Mouse (Mus musculus) mouse embryonic stem cell (cell line): ENCODE measurements around the gene Tnfrsf17.
"Not testable (repeated sequence)": the region's sequence is repeated elsewhere in the genome, so short reads cannot be mapped to it uniquely, and the experiment has no call there.

ENCODE experiments used
- in situ Hi-C, 2 experiments: fragments of 300-500 bp; cut with MboI; formaldehyde crosslinking; loops; 1 replicate in 1 of 2; 3 replicates in 1 of 2; pipeline ENCODE4 v1.14.3; 2019 to 2020; ENCODE audit warnings: low sequenced_read_pairs in 2 of 2, low pct_unique_long_range_greater_than_20kb in 1 of 2, mixed read lengths in 1 of 2; ENCODE audit not compliant: unreplicated experiment in 1 of 2

Gene Tnfrsf17

DNA sequence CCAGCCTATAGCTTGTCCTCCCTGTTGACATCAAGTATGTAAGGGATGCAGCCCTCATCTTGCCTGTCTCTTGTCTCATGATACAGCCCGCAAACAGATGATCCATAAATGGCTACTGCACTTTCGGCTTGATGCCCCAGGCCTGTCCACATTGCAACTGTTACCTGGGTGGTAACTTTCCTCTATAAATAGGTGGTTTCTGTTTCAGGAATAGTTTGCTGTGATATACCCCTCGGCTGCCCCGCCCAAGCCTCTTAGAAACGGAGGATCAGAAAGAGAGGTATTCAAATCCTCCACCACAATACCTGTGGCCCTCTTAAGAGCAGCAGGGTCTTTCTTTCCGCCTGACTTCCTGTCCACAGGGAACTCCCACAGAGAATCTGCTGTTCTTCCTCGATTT is at the start of gene Tnfrsf17:
Gene Tnfrsf17 (plus strand): TSS at position 301 of the 400 bp plus-strand sequence.
- in situ Hi-C loops = no loop called here

- in situ Hi-C loops = no loop called here
Observed at GRCm38 (mm10) chr16:11266556-11266955, 47.1 kb upstream of the Tnfrsf17 start.

GRCm38 (mm10) chr16:11269808-11270207 is 43.8 kb upstream of the Tnfrsf17 start:
- in situ Hi-C loops = no loop called here

- in situ Hi-C loops = no loop called here
Observed at GRCm38 (mm10) chr16:11270642-11271041, 43.0 kb upstream of the Tnfrsf17 start.

DNA sequence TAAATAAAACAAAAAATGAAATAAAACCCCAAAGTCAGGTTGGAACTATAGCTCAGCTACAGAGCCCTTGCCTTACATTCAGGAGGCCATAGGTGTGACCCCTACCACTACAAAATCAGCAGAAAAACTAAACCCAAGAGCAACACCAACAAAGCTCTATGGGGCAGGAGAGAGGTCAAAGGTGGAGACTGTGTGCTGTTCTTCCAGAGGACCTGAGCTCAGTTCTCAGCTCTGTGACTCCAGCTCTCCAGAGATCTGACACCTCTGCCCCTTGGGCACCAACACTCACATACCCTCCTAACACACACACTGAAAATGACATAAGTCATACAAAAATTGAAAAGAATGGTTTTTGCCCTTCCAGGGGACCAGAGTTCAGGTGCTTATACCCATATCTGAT is 42.5 kb upstream of the Tnfrsf17 start:
- in situ Hi-C loops = no loop called here

DNA sequence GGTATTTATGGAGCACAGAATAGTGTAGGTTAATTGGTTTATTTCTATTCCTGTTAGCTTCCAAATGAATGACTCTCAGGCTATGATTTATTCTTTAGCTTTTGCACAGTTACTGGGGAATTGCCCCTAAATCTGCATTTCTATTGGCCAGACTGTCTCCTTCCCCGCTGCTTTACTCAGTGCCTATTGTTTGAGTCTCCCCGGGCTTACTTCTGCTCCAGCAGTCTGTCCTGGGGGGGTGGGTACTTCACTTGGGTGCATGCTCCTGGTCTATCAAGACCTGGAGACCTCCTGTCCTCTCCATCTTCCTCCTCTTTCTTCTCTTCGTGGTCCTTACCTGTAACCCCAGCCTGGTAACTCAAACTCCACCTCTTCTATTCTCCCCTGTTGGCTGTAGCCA is 36.7 kb upstream of the Tnfrsf17 start:
- in situ Hi-C loops = no loop called here

DNA sequence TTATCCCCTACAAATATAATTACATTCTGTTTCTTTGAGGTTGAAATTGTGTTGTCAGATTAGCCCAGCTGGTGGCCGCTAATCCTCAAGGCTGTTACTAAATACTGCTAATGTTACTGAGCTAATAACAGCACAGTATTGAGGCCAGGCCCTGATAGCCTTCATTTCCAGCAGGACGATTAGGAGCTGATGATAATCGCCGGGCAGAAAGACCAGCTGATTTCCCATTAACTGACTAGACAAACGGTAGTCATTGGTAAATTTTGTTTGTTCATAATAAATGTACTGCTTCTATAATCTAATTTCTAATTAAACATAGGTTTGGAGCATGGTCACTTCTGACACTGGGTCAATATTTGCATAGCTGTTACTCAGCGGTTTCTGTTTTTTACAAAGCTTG is 34.8 kb upstream of the Tnfrsf17 start:
- in situ Hi-C loops = no loop called here

GRCm38 (mm10) chr16:11282655-11283232 is 30.9 kb upstream of the Tnfrsf17 start:
- in situ Hi-C loops = no loop called here

GRCm38 (mm10) chr16:11284881-11285280 is 28.7 kb upstream of the Tnfrsf17 start:
- in situ Hi-C loops = no loop called here

DNA sequence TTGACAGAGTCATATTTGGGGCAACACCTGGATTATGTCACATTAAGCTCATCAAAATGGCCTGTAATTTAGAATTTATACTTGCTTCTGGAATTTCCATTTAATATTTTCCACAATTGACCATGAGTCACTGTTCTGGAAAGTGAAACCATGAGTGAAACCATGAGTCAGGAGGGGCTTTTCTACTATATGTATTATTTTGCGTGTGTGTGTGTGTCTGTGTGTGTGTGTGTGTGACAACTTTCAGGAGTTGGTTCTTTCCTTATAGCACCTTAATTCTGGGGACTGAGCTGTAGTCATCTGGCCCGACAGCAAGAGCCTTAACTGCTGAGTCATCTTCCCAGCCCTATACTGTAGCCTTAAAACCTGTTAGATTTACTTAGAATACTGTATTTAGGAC is 27.7 kb upstream of the Tnfrsf17 start:
- in situ Hi-C loops = no loop called here

- in situ Hi-C loops = not testable (repeated sequence)
Observed at GRCm38 (mm10) chr16:11288873-11289272, 24.7 kb upstream of the Tnfrsf17 start.

DNA sequence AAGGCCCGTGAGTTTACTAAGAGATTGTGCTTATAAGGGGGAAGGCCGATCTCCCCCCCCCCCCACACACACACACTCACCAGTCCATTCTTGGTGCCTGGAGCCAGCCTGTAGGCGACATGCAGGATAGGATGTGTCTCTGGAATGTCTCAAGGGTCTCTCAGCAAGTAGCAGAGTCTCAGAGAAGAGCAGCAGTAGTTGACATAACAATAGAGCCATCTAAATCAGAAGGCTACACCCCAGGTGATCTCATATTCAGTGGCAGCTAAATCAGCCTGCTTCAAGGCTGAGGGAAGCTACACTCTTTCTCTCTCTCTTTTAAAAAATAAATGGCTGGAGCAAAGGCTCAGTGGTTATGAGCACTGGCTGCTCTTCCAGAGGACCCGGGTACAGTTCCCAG is 18.0 kb upstream of the Tnfrsf17 start:
- in situ Hi-C loops = not testable (repeated sequence)

DNA sequence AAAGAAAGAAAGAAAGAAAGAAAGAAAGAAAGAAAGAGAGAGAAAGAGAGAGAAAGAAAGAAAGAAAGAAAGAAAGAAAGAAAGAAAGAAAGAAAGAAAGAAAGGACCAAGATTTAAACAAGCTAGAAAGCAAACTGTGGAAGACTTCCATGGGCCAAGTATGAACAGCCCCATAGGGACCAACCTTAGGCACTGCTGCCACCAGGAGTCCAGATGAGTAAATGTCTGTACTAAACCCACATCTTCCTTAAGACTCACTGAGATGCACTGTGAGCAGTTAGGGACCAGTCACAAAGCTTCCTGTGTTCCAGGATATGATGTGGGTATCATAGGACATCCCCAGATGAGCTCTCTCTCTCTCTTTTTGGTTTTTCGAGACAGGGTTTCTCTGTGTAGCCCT is 15.9 kb upstream of the Tnfrsf17 start:
- in situ Hi-C loops = not testable (repeated sequence)

GRCm38 (mm10) chr16:11303741-11304140 is 9.9 kb upstream of the Tnfrsf17 start:
- in situ Hi-C loops = no loop called here

DNA sequence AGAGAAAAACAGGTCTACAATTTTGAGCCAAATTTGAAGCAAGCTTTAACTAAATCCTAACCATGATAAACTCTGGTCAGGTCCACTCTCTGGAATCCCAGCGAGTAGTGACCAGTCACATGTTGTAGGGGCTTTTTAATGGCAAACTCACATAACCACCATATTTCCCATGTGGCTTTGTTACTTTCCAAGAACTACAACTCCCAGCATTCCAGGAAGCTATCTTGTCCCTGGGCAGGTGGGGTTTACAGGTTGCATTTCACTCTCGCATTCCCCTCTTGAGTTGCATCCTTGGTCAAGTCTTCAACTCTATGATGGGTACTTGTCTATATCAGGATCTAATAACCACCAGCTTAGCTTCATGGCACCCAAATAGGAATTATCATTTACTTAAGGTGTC is 8.1 kb upstream of the Tnfrsf17 start:
- in situ Hi-C loops = no loop called here

GRCm38 (mm10) chr16:11315786-11316320 is 2.2 kb downstream of the Tnfrsf17 start:
- in situ Hi-C loops = loop anchor here in 1 of 2 experiments (5.0 kb wide), 1 partner anchor 96 kb away; no protein-coding TSS in a partner anchor

- in situ Hi-C loops = loop anchor here in 1 of 2 experiments (5.0 kb wide), 1 partner anchor 96 kb away; no protein-coding TSS in a partner anchor
Observed at GRCm38 (mm10) chr16:11316748-11317147, 3.1 kb downstream of the Tnfrsf17 start.

DNA sequence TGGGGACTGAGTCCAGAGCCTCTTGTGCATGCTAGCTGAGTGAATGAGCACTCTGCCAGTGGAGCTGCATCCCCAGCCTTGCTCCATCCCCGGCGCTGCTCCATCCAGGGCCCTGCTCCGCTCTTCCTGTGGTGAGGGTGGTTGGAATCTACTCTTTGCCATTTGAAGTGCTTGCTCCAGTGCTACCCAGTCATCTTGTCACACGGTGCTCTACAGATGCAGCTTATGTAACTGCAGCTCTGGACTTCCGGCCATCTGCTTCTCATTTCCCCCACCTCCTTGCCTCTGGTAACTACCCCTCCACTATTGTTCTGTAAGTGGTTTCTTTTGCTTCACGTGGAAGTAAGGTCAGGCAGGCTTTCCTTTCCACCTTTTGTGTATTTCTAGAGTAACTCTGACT is 3.7 kb downstream of the Tnfrsf17 start:
- in situ Hi-C loops = loop anchor here in 1 of 2 experiments (5.0 kb wide), 1 partner anchor 95 kb away; no protein-coding TSS in a partner anchor

- in situ Hi-C loops = no loop called here
Observed at GRCm38 (mm10) chr16:11322409-11323323, 9.1 kb downstream of the Tnfrsf17 start, which contains the start of gene Snx29. TSS of gene Snx29 (plus strand) at chr16:11322908.
